Mouse (Mus musculus) cerebellum, adult 11 months (tissue): ENCODE results near the gene Piwil4.
"Not testable (repeated sequence)": the region's sequence is repeated elsewhere in the genome, so short reads cannot be mapped to it uniquely, and the experiment has no call there.

Source experiments
- DNase-seq: peaks from one replicate; pipeline ENCODE4 v3.0.0; 2022

Piwil4 gene

DNA sequence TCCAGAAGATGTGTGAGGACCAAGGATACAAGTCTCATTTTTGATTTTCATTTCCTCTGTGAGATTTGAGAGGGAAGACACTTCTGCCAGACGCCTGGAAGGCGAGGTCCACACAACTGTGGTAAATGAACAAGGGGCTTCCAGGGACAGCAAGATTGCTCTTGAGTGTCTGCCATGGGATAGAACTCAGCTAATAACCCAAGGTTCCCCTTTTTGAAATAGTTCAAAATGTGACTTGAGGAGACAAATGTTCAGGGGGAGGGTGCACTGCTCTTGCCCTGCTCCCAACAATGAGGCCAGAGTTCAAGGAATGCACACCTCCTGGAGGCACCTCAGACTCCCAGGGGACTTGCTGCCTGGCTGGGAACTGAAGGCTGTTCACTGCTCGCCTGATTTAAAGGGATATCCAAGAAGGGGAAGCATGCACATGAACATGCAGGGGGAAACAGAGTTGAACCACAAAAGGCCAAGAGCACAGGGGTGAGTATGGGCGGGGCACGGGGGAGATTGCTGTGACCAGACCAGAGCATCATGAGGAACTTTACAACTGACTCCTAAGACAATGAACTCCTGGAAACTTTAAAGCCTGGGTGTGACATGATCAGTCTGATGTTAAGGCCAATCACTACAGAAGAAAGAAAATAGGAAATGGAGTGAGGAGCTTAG is 15.6 kb downstream of the Piwil4 start:
- no peak for DNase-seq

DNA sequence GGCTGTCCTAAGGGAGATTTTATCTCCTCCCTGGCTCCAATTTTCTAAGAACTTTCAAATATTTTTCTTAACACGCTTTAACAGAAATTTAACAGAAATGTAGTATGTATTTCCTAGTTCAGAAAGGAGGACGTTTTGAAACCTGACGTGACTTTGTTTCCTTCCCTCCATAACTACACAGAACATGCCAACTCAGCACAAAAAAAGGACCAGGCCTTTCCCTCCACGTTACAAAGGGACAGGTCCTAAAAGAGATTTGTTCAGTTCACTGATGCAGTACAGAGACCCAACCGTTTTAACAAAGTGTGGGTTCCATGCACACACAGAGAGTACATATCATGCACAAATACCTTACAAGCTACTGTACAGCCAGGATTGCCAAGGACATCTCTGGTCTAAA is 18.9 kb downstream of the Piwil4 start:
- no peak for DNase-seq

DNA sequence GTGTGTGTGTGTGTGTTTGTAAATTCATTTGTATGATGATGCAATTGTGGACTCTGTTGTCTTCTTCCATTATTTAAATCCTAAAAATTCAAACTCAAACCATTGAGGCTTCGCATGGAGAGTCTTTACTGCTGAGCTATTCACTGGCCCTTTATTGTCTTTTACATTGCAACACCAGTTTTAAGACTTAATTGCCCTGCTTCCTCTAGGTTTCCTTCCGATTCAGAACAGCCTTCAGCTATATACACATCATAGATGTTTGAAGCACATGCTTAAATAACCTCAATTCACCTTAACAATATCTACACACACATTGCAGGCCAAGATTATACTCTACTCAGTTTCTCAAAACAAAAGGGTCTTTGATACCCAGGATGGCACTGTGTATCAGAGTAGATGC is 20.1 kb downstream of the Piwil4 start:
- no peak for DNase-seq

DNA sequence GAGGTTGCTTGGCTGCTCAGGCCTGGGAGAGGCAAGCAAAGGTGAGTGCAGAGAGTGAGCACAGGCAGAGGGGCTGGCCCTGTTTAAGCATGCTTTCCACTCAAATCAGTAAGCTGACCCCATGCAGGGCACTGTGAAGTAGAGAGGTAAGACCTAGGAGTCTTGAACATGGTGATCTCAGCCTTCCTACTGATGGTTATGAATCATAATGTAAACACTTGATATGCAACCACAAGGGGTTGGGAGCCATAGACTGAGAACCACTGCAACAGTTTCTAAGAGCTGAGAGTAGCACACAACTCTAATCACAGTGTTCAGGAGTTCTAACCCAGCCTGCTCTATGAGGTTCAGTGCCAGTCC is 22.2 kb downstream of the Piwil4 start:
- no peak for DNase-seq

DNA sequence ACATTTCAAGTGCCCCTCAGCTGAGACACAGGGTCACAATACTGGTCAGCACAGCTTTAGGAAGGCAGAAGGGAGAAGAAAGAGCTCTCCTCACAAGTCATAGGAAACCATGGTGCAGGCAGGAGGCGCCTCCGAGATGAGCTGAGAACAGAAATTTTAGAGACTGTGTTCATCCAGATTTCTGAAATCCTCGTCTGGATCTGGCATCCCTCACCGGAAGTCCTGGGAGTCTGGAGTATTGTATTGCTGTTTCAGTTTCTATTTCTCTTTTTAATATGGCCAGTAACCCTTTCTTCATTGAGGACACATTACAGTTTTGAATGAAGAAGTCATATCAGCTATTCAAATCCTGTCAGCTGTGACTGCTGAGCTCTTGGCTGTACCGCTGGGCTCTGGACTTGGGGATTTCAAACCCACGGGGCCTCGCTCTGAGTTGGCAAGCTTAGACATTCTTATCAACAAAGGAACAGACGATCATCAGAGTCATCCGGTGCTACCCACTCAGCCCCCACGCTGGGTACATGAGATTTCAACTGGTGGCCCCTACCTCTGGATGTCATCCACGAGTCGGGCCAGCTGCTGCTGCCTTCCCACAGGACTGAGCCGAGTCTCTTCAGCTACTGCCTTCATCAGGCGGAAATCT is 22.7 kb downstream of the Piwil4 start:
- DNase-seq, result no peak

DNA sequence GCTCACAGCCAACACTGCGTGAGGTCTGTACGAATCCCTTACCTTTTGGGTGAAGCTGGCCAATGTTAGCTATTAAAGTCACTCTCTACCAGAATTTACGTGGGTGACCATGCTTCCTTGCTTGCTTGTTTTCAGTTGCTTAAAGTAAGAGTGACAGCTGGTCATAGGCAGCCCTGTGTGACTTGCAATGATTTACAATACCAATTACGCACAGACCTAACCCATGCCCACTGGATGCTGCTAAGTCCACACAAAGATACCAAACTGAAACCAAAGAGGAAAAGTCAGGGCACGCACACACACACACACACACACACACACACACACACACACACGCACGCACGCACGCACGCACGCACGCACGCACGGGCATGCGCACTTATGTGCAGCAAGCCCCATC is 25.3 kb downstream of the Piwil4 start:
- no peak for DNase-seq

DNA sequence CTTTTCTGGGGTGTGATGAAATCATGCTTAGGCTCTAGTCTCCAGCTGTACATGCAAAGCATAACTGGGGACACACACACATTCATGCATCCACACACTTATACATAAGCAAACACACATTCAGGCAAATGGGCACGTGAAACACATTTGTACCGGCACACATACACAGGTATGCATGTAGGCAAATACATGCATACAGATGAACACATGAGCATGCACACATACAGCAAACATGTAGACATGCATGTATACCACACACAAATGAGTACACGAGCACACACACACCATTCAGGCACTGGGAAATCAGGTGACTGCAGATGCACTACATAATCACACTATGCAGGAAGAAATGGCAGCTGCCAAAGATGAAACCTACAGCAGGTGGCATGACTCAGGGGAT is 29.6 kb downstream of the Piwil4 start:
- DNase-seq, result no peak

DNA sequence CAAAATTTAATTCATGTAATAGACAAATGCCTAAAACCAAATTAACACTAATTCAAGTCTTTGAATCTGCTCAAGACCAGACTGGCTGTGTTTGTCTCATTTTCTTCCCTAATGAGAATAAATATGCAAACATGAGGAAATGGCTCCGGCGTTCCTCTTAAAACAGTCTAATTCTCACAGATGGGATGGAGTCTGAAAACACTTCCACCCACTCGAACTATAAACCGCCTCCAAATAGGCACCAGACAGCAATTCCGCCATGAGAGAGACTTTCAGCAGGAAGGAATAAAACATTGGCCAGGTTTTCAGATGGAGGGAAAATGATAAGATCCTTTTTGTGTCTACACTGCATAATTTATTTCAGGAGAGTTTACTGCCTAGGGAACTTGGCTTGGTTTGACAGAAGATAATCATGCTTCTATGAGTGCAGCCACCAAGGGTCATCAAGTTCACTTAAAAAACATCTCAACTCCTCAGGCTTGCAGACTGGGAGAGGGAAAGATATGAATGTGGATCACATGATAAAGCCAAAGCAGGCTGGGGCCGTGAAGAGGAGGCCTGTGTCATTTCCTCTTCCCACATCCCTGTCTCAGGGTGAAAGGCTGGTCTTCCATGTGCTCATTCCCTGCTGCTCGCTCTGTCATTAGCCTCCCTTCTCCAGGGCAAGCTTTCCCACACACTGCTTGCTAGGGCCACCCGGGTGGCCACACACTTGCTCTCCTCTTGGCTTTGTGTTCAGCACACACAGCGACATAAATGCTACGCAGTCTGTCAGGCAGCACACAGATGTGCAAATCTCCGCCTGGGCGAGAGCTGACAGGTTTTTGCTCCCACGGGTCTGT is 35.0 kb downstream of the Piwil4 start:
- DNase-seq, result no peak

DNA sequence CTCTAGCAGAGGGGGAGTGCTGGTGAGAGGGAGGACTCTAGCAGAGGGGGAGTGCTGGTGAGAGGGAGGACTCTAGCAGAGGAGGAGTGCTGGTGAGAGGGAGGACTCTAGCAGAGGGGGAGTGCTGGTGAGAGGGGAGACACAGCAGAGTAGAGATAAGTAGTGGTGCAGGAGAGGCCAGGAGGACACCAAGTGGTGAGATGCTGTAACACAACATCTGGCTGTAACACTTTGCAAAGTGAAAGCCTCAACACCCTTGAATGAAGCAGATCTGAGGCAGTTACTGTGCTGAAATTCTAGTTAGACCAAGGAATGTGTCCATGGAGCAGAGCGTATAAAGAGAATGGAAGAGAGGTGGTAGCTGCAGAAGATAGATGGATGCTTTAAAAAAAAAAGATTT is 39.7 kb downstream of the Piwil4 start:
- DNase-seq, result not testable (repeated sequence)

DNA sequence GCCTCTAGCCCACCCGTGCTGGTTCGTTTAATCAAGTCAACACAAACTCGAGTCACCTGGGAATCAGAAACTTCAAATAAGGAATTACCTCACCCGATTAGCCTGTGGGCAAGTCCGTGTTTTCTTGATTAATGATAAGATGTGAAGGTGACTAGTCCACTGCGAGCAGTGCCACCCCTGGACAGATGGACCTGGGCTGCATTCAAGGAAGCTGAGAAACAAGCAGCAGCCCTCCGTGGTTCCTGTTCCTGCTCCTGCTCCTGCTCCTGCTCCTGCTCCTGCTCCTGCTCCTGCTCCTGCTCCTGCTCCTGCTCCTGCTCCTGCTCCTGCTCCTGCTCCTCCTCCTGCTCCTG is 41.3 kb downstream of the Piwil4 start:
- DNase-seq, result no peak

DNA sequence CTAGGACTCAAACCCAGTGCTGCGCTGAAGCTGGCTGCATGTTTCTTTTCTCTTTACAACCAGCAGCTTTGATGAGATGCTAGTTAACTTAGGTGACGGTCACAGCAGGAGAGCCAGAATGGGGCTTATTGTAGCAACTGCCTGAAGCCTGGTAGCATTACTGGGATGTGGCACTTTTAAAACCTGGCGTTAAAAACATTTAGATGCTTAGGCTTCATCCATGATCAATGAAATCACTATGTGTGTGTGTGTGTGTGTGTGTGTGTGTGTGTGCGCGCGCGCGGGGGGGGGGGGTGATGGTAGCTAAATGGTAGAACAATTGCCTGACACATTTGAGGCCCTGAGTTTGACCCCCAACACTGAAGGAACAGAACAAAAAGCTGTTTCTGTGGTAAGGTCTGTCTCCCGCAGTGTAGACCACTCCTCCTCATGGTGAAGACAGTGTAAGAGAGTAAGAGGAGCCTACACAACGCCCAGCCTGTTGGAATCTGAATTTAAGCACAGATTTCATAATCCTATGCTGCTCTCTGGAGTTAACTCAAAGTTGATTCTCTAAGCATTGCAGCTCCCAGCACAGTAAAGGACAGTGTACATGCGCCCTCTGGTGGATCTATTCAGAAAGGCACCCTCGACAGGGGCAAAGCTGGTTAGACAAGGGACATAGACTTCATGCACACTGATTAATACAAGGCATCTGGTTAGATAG is 41.8 kb downstream of the Piwil4 start:
- peak; percentile 66 for DNase-seq

DNA sequence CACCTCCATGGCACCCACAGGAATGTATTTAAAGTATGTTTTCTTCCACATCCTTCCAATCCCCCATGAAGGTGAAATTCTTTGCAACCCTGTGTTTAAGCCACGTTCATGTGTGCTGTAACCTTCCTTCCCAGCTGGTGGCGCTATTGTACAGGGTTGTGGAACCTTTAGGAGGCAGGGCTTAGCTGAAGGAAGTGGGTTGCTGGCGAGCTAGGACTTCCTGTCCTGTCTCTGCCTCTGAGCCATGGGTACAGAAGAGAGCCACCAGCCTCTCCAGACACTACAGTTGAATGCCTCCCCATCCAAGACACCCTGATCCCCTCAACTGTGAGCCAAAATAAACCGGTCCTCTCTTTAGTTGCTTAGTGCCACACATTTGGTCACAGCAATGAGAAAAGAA is 42.6 kb downstream of the Piwil4 start:
- no peak for DNase-seq

DNA sequence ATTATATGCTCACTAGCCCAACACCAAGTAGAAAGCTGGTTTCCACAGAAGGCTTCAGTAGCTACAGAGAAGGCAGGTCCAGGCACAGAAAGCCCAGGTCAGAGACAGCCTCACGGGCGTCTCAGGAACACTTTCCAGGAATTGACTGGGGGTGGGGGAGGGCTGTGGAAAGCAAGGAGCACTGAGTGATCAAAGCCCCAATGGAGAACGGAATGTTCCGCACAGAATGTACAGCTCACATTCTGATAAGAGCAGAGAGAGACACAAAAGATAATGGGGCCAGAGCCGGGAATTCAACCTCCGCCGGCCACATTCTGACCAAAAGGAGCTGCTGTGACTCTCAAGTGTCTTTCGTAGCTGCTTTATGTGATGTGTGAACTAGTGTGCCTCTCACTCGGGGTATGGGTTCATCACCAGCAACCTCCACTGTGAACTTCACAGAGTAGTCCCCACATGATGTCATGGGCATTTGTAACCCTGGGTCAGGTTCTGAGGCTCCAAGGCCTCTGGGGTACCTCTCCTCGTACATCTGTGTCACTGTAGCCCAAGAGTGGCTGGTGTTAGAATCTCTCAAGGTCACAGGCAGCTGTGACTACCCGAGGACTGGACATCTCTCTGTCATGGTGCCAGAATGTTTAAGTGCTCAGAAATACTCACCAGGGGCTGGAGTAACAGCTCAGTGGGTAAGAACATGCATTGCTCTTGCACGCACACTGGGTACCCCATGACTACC is 51.0 kb downstream of the Piwil4 start:
- DNase-seq, result no peak

DNA sequence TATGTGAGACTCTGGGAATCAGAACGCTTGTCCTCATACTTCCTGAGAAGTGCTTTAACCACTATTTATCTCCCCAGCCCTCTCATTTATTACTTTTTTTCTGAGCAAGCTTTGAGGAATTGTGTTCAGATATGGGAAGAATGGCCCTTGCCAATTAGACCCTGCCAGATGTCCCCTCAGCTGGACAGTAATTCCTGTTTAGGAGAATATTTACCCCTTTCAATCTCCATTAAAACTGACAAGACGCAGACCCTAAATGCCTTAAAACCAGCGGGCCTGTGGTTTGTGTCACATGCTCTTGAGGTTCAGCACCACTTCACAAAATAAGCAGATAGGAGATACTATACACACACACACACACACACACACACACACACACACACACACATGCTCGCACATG is 56.2 kb downstream of the Piwil4 start:
- DNase-seq, result no peak

DNA sequence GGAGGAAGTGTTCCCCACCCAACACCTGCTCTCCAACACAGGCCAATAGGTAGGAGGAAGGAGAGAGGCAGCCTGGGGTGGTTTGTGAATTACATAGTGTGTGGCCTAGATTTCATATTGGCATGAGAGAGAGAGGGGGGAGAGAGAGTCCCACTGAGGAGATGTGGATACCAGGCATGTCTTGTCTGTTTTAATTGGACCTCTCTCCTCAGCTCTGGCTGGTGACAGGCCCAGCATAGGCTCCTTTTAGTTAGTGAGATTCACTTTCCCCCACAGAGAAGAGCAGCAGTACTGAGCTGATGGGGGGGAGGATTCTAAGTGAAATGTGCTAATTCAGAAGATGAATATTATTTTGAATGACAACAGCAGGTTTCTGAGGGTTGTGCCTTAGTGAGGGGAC is 57.8 kb downstream of the Piwil4 start:
- DNase-seq, result no peak

DNA sequence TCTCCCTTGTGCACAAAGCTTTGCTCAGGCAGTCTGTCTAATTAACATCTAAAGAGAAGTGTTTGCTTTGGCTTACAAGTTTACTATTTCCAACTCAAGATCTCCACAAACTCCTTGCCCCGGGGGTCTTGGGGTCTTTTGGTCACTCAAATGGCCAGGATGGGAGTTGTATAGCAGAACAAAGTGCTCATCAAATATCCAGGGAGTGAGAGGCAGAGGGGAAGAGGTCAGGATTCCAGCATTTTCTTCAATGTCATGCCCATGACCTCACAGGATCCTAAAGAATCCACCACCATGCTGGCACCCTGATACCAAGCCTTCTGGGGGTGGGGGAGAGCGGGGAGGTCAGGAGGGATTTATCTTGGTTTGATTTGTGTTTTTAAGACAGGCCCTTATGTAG is 59.9 kb downstream of the Piwil4 start:
- no peak for DNase-seq

DNA sequence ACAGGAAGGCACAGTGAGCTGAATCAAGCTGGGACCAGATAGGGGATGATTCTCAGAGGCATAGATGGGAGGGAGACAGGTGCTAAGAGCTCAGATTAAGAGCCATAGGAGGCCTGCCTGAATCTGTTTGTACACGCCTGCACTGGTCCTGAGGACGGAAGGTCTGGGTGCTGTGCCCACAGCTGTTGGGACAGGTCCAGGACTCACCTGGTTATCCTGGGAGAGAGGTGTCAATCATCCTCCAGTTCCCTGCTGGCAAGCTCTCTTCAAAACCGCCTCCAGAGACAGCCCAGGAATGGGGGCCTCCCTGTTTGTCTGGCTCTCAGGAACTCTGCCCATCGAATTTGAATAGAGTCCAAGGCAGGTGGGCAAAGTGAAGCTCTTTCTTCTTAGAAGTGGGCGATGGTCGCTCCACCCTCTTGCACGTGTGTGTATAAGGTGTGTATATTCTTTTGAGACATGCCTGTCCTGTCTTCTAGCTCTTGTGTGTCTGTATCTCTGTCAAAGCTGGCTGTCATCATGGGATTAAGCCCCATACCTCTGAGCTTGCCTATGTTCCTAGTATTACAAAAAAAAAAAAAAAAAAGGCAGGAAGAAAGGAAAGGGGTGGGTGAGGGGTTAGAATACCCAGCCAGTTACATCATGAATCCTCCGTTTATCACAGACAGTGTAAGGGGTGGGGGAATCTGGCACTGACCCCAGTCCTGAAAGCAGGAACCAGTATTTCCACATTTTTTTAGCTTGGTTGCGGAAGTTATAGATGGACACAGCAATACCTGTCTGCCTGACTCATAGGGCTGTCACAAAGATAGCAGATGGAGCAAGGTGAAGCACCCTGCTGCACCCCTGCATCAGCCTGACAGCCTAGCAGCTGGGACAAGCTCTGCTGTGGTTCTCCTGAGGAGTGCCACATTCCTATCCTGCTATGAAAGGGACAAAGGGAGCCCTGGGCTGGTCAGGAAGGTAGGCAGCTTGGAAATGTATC is 64.5 kb downstream of the Piwil4 start:
- DNase-seq, result no peak

DNA sequence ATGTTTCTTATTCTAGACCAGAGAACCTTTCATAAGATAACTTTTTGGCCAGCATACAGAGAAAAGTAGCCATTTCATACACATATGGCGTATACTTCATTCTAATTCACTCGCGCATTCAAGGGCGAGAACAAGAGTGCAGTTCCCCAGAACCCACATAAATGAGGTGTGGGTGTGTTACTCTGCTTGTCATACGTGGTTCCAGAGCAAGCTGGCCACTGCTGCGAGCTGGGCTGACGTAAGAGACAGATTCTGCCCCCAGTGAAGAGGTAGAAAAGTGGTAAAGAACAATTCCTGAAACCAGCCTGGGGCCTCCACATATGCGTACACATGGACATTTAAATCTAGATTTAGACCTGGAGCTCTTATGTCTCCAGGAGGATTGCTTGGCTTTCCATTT is 66.0 kb downstream of the Piwil4 start:
- DNase-seq, result no peak

DNA sequence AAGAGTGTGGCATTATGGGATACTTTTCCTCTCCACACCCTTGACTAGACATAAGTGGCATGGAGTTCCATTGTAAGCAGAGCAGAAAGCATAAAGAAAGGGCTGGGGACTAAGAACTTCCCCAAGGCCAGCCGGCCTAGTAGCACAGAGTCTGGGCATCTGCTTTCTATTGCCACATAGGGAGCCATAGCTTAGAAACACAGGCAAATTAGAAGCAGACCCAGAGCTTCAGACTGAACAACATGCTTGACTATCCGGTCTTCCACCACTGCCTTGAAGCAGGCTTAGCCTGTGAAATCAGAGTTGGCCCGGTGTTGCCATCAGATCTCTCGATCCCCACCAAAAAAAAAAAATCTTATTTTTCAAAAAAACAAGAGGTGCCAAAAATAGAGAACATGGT is 67.4 kb downstream of the Piwil4 start:
- DNase-seq, result no peak

DNA sequence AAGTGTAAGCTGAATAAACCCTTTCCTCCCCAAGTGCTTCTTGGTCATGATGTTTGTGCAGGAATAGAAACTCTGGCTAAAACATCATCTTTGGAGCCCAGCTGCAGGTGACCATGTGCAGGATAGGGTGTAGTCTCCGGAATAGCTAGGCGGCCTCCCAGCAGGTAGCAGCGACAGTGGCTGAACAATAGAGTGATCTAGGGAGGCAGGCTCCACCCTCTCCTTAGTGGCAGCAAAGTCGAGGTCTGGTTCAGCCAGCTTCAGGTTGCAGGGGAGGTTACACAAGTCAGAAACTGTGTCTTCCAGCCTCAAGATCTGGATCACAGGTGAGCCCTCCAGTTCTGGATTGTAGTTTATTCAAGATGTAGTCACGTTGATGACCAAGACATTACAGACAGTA is 68.6 kb downstream of the Piwil4 start:
- not testable (repeated sequence) for DNase-seq

DNA sequence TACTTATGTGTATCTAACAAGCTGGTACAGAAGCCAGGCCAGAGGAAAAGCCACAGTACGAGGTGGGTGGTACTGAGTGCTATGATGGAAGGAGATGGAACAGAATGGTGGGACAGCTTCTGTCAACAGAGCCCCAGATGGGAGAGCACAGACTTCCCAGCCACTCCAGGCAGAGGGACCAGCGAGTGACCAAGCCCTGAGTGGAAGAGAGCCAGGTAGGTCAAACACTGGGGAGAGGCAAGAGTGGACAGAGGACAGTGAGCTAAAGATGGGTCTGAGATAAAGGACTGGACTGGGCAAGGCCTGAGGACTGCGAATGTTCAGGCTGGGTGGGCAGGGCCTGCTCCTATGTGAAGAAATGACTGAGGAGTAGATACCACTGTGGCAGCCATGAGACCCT is 72.2 kb downstream of the Piwil4 start:
- peak; percentile 18 for DNase-seq

DNA sequence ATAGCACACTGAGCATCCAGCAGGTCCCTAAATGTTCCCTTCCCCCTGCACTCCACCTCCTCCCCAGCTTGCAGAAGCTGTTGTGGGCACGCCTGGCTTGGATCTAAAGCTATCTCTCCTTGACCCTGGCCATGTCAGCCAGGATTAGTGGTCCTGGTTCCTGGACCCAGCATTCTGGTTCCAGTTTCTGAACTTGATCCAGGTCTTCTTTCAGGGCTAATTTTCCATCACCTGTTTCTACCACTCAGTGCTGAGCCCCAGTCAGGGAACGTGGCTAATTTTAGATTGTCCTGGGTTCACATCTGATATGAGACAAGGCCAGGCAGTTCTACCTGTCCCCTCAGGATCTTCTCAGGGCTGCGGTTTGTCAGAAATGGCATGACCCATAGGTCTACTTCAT is 74.5 kb downstream of the Piwil4 start:
- DNase-seq, result no peak
